Mouse (Mus musculus) left cerebral cortex, adult 8-10 months (tissue): ENCODE results near the gene Pla2g4e. TPM values are rescaled to one million over a fixed set of nuclear protein-coding genes. Genes with fewer than 3 reads are reported as not detected.
A peak's percentile ranks its signal among the peaks of the same experiment; 100 is the strongest.
"Not testable (repeated sequence)": the region's sequence is repeated elsewhere in the genome, so short reads cannot be mapped to it uniquely, and the experiment has no call there.

ENCODE experiments used
- DNase-seq, 2 experiments: peaks; one replicate each; pipeline ENCODE4 v3.0.0; 2022; ENCODE audit warnings: low spot score in 2 of 2
- total RNA-seq, 4 experiments: library from RNA; stranded (reverse); gene quantifications; 2 replicates each; pipeline ENCODE4 v1.2.4; 2022

Pla2g4e gene
- 10 to 100 TPM; 21.3 to 26.6 (median 22.6) TPM for total RNA-seq

DNA sequence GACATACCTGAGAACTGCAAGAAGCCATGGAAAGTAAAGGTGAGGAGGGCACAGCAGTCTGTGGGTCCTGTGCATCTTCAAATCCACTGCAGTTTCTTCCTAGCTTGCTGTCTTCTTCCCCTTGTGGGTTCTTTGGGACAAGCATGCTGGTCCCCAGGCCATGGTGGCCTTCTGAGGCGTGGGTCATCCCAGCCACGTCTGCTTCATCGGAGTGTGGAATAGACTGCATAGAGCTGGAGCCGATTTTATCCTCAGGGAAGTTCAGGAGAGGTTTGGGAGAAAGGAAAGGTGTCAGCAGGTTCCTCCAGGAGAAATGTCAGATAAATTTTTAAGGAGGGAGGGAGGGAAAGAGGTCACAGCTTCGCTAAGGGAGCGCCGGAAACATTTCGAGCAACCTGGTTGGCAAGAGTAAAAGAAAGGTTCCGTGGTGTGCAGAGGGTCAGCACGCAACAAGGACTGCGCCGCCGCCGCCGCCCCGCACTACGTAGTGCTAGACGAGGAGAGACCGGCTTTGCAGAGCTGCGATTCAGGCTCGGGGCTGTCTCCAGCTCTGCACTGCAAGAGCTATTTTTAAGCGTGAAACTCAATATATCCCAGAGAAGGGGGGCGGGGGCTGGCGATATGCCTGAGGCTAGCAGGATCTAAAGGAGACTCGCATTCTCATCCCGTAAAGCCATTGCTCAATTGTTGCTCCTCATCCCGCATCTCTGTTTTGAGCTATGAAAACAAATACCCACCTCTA, at the start of gene Pla2g4e:
Gene Pla2g4e, minus strand, starts transcription at position 657 of the 742 bp plus-strand sequence.
- DNase-seq: peak in 1 of 2 experiments; percentile 39

GRCm38 (mm10) chr2:120291471-120292078, 46.4 kb upstream of the Pla2g4e start:
- no peak for DNase-seq

DNA sequence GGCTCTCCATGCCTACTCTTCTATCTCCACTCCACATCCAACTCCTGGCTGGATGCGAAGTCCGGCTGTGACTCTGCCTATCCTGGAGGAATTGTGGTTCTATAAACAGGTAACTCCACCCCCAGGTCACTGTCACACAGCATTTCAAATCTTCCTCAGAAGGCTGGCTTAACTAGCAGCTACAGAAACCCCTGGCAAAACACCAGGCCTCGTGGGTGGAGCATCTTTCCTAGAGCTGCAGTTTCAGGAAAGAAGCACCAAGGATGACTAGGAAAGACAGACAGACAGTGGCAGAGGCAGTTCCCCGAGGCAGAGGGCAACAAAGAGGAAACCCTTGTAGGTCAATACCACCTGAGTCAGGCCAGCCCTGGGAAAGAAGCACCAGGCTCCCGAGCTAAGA, 43.9 kb upstream of the Pla2g4e start, which contains the start of gene Pla2g4d:
Gene Pla2g4d, minus strand, starts transcription at position 203 of the 400 bp plus-strand sequence.
- no peak for DNase-seq

DNA sequence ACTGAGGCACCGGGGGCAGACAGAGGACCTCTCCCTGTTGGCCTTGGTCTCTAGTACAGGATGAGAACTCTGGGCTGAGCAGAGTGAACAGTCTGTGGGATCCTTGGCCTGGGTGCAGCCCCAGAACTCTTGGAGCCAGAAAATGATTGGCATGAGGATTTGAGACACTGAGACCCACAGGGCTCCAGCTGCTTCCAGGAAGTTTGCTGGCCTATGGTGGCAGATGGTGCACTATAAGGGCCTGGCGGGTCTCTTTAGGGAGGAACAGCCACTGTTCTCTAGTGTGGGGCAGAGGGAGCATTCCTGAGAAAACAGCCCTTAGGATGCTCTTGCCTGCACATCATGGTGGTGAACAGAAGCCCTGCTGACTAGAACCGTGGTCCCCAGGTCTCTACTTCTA, 43.3 kb upstream of the Pla2g4e start:
- no peak for DNase-seq

GRCm38 (mm10) chr2:120285639-120286038, 40.5 kb upstream of the Pla2g4e start:
- no peak for DNase-seq

DNA sequence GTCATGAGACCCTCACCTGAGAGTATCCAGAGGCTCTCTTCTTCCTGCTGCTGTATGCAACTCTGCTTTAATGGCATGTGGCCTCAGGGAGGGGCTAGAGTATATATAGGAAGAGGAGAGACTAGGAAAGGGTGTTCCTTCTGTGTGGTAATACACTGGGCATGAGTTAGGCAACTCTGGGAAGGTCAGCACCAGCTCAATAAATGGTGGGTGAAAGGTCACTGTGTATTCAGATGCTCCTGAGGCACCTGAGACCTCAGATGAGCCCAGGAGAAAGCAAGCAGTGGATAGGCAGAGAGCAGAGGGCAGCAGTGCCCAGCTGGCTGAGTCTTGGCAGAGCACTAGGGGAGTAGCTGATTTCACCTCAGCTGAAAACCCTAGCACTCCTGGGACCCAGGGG, 39.6 kb upstream of the Pla2g4e start:
- no peak for DNase-seq

- no peak for DNase-seq
Observed at GRCm38 (mm10) chr2:120284094-120284493, 39.0 kb upstream of the Pla2g4e start.

DNA sequence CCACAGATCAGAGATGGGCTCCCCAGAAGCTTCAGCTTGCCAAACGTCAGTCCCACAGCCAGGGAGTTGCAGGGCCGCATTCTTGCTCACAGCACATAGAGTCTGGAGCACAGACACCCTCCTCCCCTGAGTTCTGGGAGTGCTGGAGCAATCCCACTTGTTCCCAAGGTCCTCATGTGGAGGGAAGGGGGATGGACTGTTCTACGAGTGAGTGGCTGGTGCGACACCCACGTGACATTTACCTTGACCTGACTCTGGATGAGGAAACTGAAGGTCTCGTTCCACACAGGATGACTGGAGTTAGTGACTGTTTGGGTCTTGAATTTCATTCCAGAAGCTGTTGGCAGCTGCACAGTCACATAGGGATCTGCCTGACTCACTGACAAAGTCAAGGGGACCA, 38.4 kb upstream of the Pla2g4e start:
- no peak for DNase-seq

GRCm38 (mm10) chr2:120281221-120281620, 36.1 kb upstream of the Pla2g4e start:
- no peak for DNase-seq

GRCm38 (mm10) chr2:120279961-120280360, 34.8 kb upstream of the Pla2g4e start:
- peak in 1 of 2 experiments; percentile 53 for DNase-seq

GRCm38 (mm10) chr2:120276951-120277350, 31.8 kb upstream of the Pla2g4e start:
- DNase-seq: no peak

DNA sequence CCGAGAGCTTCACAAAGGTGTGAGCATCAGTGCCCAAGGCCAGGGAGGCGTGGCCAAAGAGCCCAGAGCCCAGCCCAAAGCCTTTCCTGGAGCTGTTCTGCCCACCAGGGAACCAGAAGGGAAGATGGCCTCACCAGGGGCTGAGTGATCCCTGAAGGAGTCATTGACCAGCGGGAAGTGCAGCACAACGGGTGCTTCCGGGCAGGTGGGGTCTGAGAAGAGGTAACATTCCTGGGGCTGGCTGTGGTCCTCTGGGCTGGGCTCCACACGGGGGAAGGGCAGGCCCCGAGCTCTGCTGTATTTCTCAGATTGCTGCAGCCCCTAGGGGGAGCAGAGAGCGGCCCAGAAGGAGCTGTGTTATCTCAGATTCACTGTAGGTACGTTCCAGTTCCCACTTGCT, 23.5 kb upstream of the Pla2g4e start:
- DNase-seq: no peak

- DNase-seq: no peak
Observed at GRCm38 (mm10) chr2:120265523-120265922, 20.4 kb upstream of the Pla2g4e start.

GRCm38 (mm10) chr2:120264858-120265257, 19.7 kb upstream of the Pla2g4e start:
- DNase-seq: no peak

- no peak for DNase-seq
Observed at GRCm38 (mm10) chr2:120262876-120263275, 17.7 kb upstream of the Pla2g4e start.

DNA sequence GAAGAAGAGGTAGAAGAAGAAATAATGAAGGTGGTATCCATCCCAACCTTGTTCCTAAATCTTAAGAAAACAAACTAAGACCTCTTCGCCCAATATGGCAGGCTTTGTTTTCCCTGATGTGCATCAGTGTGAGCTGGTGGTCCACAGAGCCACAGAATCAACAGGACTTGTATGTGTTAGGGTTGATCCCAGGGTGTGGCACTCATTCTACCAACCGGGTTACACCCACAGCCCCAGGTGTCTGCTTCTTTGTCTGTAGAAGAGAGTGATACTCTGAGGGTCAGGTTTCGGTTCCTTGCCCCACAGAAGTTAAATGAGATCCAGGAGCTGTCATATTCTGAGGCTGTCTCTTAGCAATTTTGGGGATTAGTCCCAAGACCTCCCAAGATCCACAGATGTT, 16.2 kb upstream of the Pla2g4e start:
- no peak for DNase-seq

- no peak for DNase-seq
Observed at GRCm38 (mm10) chr2:120256259-120256658, 11.1 kb upstream of the Pla2g4e start.

DNA sequence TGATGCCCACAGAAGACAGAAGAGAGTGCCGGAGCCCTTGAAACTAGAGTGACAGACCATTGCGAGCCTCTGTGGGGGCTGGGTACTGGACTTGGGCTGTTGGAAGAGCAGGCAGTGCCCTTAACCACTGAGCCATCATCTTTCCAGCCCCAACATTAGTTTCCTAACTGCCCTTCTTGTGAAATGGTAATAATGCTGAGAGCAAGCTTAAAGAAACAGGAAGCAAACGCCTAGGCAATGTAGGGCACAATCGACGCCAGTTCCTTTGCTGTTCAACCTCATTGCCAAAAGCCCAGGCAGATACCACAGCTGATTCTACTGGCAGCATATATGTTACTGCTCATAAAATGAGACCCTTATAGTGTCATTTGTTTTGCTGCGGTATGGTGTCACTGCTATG, 7.5 kb upstream of the Pla2g4e start:
- no peak for DNase-seq

GRCm38 (mm10) chr2:120245421-120246016, 384 bp upstream of the Pla2g4e start:
- DNase-seq: no peak

DNA sequence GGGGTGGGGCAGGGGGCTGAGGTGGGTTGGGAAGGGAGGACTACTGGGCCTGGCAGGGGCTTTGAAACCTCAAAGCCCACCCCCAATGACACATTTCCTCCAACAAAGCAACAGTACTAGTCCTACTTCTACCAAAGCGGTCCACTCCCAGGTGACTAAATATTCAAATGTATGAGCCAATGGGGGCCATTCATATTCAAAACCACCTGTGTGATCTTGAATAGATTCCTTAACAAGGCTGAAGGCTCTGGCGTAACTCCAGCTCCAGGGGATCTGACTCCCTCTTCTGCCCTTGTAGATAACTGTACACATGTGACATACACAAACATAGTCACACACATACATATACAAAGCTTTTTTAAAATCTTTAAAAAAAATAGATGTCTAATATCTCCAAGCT, 1.1 kb downstream of the Pla2g4e start:
- no peak for DNase-seq

DNA sequence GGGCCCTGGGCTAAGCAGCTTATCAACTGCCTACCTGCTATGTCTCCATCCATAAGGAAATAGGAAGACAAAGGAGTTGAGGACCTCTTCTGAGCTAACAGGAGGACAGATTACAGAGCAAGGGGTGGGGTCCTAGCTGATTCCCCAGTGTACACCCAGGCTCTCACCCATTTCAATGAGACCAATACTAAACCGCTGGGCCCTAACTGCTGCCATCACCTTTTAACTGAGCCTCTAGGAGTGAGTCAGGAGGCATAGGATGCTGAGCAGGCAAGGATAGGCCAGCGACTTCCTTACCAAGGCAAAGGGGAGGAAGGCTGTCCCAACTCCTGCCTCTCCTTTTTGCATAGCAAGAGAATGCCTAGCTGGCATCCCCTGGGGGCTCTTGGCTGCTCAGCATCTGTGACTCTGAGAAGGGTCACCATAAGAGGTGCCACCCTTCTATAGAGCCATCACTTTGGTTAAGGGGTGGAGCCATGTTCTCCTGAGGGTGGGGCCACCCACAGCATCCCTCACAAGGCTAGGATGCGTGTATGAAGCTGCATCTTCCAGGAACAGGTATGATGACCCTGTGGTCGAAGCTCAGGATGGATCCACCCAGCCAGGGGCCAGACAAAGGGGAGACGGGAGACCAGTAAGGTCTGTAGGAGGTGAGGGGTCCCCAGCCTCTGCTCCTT, 2.2 kb downstream of the Pla2g4e start:
- no peak for DNase-seq

DNA sequence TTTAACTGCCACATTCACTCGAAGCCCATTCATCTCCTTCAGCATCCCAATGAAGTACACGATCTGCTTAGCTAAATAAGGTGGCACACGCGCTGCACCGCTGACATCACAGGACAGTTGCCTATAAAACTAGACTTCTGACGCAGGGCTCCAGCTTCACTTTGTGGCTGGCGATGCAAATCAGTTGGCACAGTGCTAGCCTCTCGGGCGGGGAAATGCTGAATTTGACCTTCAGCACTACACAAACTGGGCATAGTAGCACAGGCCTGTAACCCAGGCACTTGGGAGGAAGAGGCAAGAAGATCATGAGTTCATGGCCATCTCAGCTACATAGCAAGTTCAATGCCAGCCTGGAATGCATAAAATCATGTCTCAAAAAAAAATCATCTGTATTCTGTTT, 6.4 kb downstream of the Pla2g4e start:
- not testable (repeated sequence) for DNase-seq
